Mouse (Mus musculus) CH12.LX (cell line): ENCODE results near the gene Wipi2. TPM values are rescaled to one million over a fixed set of nuclear protein-coding genes. Genes with fewer than 3 reads are reported as not detected.

Experiments used
- DNase-seq: peaks from one replicate; pipeline ENCODE4 v3.0.0-alpha.2; 2013; ENCODE audit errors: extremely low read depth
- H3K27ac ChIP-seq: 2 replicates; pipeline ENCODE4 v1.5.1; 2012; ENCODE audit warnings: low read depth, mild to moderate bottlenecking, control low read depth, moderate library complexity; ENCODE audit not compliant: insufficient read depth
- H3K27me3 ChIP-seq: replicated peaks from 2 replicates; pipeline ENCODE3; 2012; ENCODE audit warnings: inconsistent platforms
- H3K36me3 ChIP-seq, 2 experiments: replicated peaks in 1 of 2; 2 replicates each; pipeline versions ENCODE3 to v1.6.1; 2012; ENCODE audit warnings: inconsistent platforms in 1 of 2, low read length in 1 of 2, mild to moderate bottlenecking in 1 of 2, mixed read lengths in 1 of 2, moderate library complexity in 1 of 2; ENCODE audit not compliant: control insufficient read depth in 1 of 2, insufficient read depth in 1 of 2
- H3K4me1 ChIP-seq, 2 experiments: 2 replicates each; pipeline ENCODE4 v1.6.1; 2012; ENCODE audit warnings: inconsistent platforms in 1 of 2, moderate library complexity in 1 of 2; ENCODE audit not compliant: insufficient read depth in 2 of 2, control insufficient read depth in 1 of 2
- H3K4me2 ChIP-seq: 2 replicates; pipeline ENCODE4 v1.6.1; 2012; ENCODE audit warnings: low read depth, mild to moderate bottlenecking, control low read depth; ENCODE audit not compliant: poor library complexity, insufficient read depth, severe bottlenecking
- H3K4me3 ChIP-seq, 3 experiments: fragments of 150-350 bp in 1 of 3; sonication (generic) in 1 of 3; replicated peaks in 1 of 3; 2 replicates each; pipeline versions ENCODE3 to v1.5.1; 2011 to 2012; ENCODE audit warnings: low read depth in 2 of 3, low read length in 2 of 3, mild to moderate bottlenecking in 2 of 3, moderate library complexity in 2 of 3, control low read depth in 1 of 3, improper control_type of control experiment in 1 of 3, inconsistent platforms in 1 of 3, mixed read lengths in 1 of 3; ENCODE audit not compliant: poor library complexity in 1 of 3
- H3K79me2 ChIP-seq: replicated peaks from 2 replicates; pipeline ENCODE4 v1.6.1; 2012; ENCODE audit warnings: mild to moderate bottlenecking, moderate library complexity; ENCODE audit not compliant: control insufficient read depth, poor library complexity, insufficient read depth, severe bottlenecking; ENCODE audit errors: extremely low read depth
- H3K9ac ChIP-seq: 2 replicates; pipeline ENCODE4 v1.6.1; 2012; ENCODE audit warnings: low read depth, mild to moderate bottlenecking, control low read depth, moderate library complexity; ENCODE audit not compliant: insufficient read depth
- H3K9me3 ChIP-seq: replicated peaks from 2 replicates; pipeline ENCODE3; 2012; ENCODE audit warnings: low read length, inconsistent platforms, mixed read lengths
- BHLHE40 ChIP-seq: IDR thresholded peaks from 2 replicates; pipeline ENCODE4 v1.6.1; 2011; ENCODE audit warnings: mild to moderate bottlenecking, low read depth, low read length, improper control_type of control experiment
- CHD1 ChIP-seq: IDR thresholded peaks from 2 replicates; pipeline ENCODE4 v1.6.1; 2012; ENCODE audit warnings: low read depth, low read length, improper control_type of control experiment, inconsistent platforms
- CTCF ChIP-seq, 2 experiments: IDR thresholded peaks in 1 of 2; conservative IDR thresholded peaks in 1 of 2; 2 replicates each; pipeline ENCODE4 v1.5.1; 2011 to 2012; ENCODE audit warnings: low read depth in 2 of 2, low read length in 2 of 2, improper control_type of control experiment in 1 of 2, inconsistent platforms in 1 of 2, mild to moderate bottlenecking in 1 of 2, moderate library complexity in 1 of 2
- E2F4 ChIP-seq: IDR thresholded peaks from 2 replicates; pipeline ENCODE4 v1.6.1; 2011; ENCODE audit warnings: low read depth, low read length, improper control_type of control experiment; ENCODE audit not compliant: insufficient replicate concordance
- ELF1 ChIP-seq: IDR thresholded peaks from 2 replicates; pipeline ENCODE4 v1.6.1; 2014; ENCODE audit warnings: low read depth, mild to moderate bottlenecking, inconsistent platforms, low read length, improper control_type of control experiment
- EP300 ChIP-seq: IDR thresholded peaks from 2 replicates; pipeline ENCODE4 v1.6.1; 2011; ENCODE audit warnings: low read length, improper control_type of control experiment
- ETS1 ChIP-seq: conservative IDR thresholded peaks from 2 replicates; pipeline ENCODE4 v1.6.1; 2012; ENCODE audit warnings: low read depth, mild to moderate bottlenecking, inconsistent platforms, low read length, improper control_type of control experiment, moderate library complexity
- HCFC1 ChIP-seq: IDR thresholded peaks from 2 replicates; pipeline ENCODE4 v1.6.1; 2012; ENCODE audit warnings: low read depth, mild to moderate bottlenecking, inconsistent platforms, low read length, improper control_type of control experiment
- JUND ChIP-seq: conservative IDR thresholded peaks from 2 replicates; pipeline ENCODE4 v1.6.1; 2011; ENCODE audit warnings: low read depth, low read length, improper control_type of control experiment
- MAFK ChIP-seq: IDR thresholded peaks from 2 replicates; pipeline ENCODE4 v1.6.1; 2011; ENCODE audit warnings: low read length, improper control_type of control experiment; ENCODE audit not compliant: insufficient replicate concordance
- MAX ChIP-seq: IDR thresholded peaks from 2 replicates; pipeline ENCODE4 v1.6.1; 2011; ENCODE audit warnings: low read length, improper control_type of control experiment
- MAZ ChIP-seq: IDR thresholded peaks from 2 replicates; pipeline ENCODE4 v1.6.1; 2012; ENCODE audit warnings: low read depth, mild to moderate bottlenecking, inconsistent platforms, low read length, improper control_type of control experiment, moderate library complexity
- MEF2A ChIP-seq: IDR thresholded peaks from 2 replicates; pipeline ENCODE4 v1.6.1; 2014; ENCODE audit warnings: low read depth, mild to moderate bottlenecking, inconsistent platforms, low read length, improper control_type of control experiment, borderline replicate concordance
- NRF1 ChIP-seq: IDR thresholded peaks from 2 replicates; pipeline ENCODE4 v1.6.1; 2014; ENCODE audit warnings: low read depth, mild to moderate bottlenecking, inconsistent platforms, low read length, improper control_type of control experiment, moderate library complexity
- PAX5 ChIP-seq: IDR thresholded peaks from 2 replicates; pipeline ENCODE4 v1.6.1; 2012; ENCODE audit warnings: low read length, inconsistent platforms, mixed read lengths
- POLR2AphosphoS2 ChIP-seq: IDR thresholded peaks from 2 replicates; pipeline ENCODE4 v1.6.1; 2011; ENCODE audit warnings: low read depth, low read length, improper control_type of control experiment
- RCOR1 ChIP-seq: conservative IDR thresholded peaks from 2 replicates; pipeline ENCODE4 v1.6.1; 2012; ENCODE audit warnings: low read depth, mild to moderate bottlenecking, inconsistent platforms, low read length, improper control_type of control experiment
- SIN3A ChIP-seq: IDR thresholded peaks from 2 replicates; pipeline ENCODE4 v1.6.1; 2012; ENCODE audit warnings: low read length, improper control_type of control experiment, inconsistent platforms
- TCF12 ChIP-seq: IDR thresholded peaks from 2 replicates; pipeline ENCODE4 v1.6.1; 2014; ENCODE audit warnings: low read depth, mild to moderate bottlenecking, inconsistent platforms, low read length, improper control_type of control experiment
- USF2 ChIP-seq: conservative IDR thresholded peaks from 2 replicates; pipeline ENCODE4 v1.6.1; 2011; ENCODE audit warnings: low read depth, low read length, improper control_type of control experiment
- ZC3H11A ChIP-seq: IDR thresholded peaks from 2 replicates; pipeline ENCODE4 v1.6.1; 2012; ENCODE audit warnings: low read depth, mild to moderate bottlenecking, inconsistent platforms, low read length, improper control_type of control experiment
- dilution Hi-C: fragments of 300-500 bp; cut with MboI; formaldehyde crosslinking; loops from 2 replicates; pipeline ENCODE4 v1.14.3; 2020; ENCODE audit warnings: low sequenced_read_pairs; ENCODE audit not compliant: extremely low pct_unique_long_range_greater_than_20kb, extremely low pct_ligation_motif_present
- in situ Hi-C: fragments of 300-500 bp; cut with MboI; formaldehyde crosslinking; loops from 3 replicates; pipeline ENCODE4 v1.14.3; 2019; ENCODE audit warnings: low sequenced_read_pairs, low pct_ligation_motif_present, low pct_unique_long_range_greater_than_20kb, mixed read lengths
- polyA plus RNA-seq: library from polyadenylated mRNA; unstranded; fragments of >175 nt; gene quantifications from 2 replicates; pipeline ENCODE4 v1.2.1, GENCODE M21; 2012; ENCODE audit warnings: low read depth; ENCODE audit not compliant: insufficient read length
- total RNA-seq, 2 experiments: library from RNA; depleted of rRNA; stranded (reverse); fragments of 300-350 nt in 1 of 2; fragments of >200 nt in 1 of 2; gene quantifications; 2 replicates each; pipeline ENCODE4 v1.2.3; 2012 to 2014

The Wipi2 gene
- total and polyA plus RNA-seq, 3 experiments: 38.0 to 47.4 (median 43.4) TPM

DNA sequence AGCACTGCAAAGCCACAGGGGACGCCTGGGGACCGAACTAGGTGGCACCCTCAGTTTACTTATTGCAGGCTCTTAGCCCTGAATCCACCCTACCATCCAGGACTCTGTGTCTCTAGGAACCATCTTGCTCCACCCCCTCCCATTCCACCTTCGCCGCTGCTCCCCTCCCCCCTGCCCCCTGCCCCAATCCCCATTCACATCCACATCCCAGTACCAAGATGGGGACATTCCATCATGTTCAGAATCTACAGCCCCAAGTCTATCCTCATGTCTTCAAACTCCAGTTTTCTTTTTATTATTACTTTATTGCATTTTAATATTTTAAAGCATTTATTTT, 18.5 kb upstream of the Wipi2 start:
- no peak overlapping the region for H3K4me3 ChIP-seq
- no peaks in the 10 kb centered on the region for H3K4me1 ChIP-seq
- H3K9me3 ChIP-seq: no peaks in the 10 kb centered on the region
- TF ChIP-seq POLR2AphosphoS2: no peak
- TF ChIP-seq SIN3A: no peak
- no peak for TF ChIP-seq TCF12
- TF ChIP-seq E2F4: no peak
- no peak for TF ChIP-seq ELF1
- no peak for TF ChIP-seq CHD1
- no peak for TF ChIP-seq JUND
- no peak for TF ChIP-seq EP300
- TF ChIP-seq PAX5: no peak
- TF ChIP-seq RCOR1: no peak
- no peak for TF ChIP-seq MAX
- H3K27me3 ChIP-seq: peaks cover 71% of the 10 kb centered on the region
- H3K27ac ChIP-seq: no peak overlapping the region
- in situ Hi-C loops (no loop called here), dilution Hi-C loops (no loop called here)
- no peak for DNase-seq
- H3K4me2 ChIP-seq: no peak overlapping the region
- no peak overlapping the region for H3K9ac ChIP-seq
- H3K36me3 ChIP-seq: no peaks in the 10 kb centered on the region
- H3K79me2 ChIP-seq: no peaks in the 10 kb centered on the region

GRCm38 (mm10) chr5:142610362-142610761, 17.1 kb upstream of the Wipi2 start:
- in situ Hi-C loops: no loop called here
- no peak for TF ChIP-seq MAFK
- TF ChIP-seq CTCF (conservative IDR thresholded peaks at IDR 0.05 in 1 of 2, IDR thresholded peaks at IDR 0.05 in 1 of 2; ENCODE audit: low read depth in 2 of 2, low read length in 2 of 2): no peak
- no peak for TF ChIP-seq ZC3H11A
- no peak for TF ChIP-seq ELF1
- no peak for TF ChIP-seq HCFC1
- TF ChIP-seq NRF1: no peak
- TF ChIP-seq ETS1: no peak
- no peak for TF ChIP-seq EP300
- no peak for TF ChIP-seq MAZ
- TF ChIP-seq USF2: no peak
- TF ChIP-seq MEF2A: no peak
- TF ChIP-seq SIN3A: no peak
- no peak for TF ChIP-seq BHLHE40

More at GRCm38 (mm10) chr5:142610362-142610761, 17.1 kb upstream of the Wipi2 start:
- Histone ChIP-seq H3K9ac (no peak overlapping the region), H3K36me3 (no peaks in the 10 kb centered on the region), H3K9me3 (no peaks in the 10 kb centered on the region), H3K79me2 (no peaks in the 10 kb centered on the region), H3K27ac (no peak overlapping the region), H3K27me3 (peaks cover 68% of the 10 kb centered on the region), H3K4me3 (no peak overlapping the region), H3K4me2 (no peak overlapping the region), H3K4me1 (no peaks in the 10 kb centered on the region)
- no peak for DNase-seq
- dilution Hi-C loops: no loop called here
